Mouse (Mus musculus) E14TG2a.4 (cell line): ENCODE measurements around the gene Cnga3.

Source experiments
- H3K27me3 ChIP-seq: 2 replicates; pipeline ENCODE4 v1.6.1; 2014; ENCODE audit warnings: low read length, control low read depth; ENCODE audit not compliant: insufficient read depth
- H3K36me3 ChIP-seq: 2 replicates; pipeline ENCODE4 v1.6.1; 2014; ENCODE audit warnings: low read length, control low read depth; ENCODE audit not compliant: insufficient read depth
- H3K4me1 ChIP-seq: replicated peaks from 2 replicates; pipeline ENCODE4 v1.6.1; 2014; ENCODE audit warnings: low read depth, low read length, control low read depth
- H3K4me3 ChIP-seq: replicated peaks from 2 replicates; pipeline ENCODE4 v1.5.1; 2014; ENCODE audit warnings: mild to moderate bottlenecking, low read length
- H3K9me3 ChIP-seq: 2 replicates; pipeline ENCODE4 v1.6.1; 2014; ENCODE audit warnings: low read length, control low read depth
- CTCF ChIP-seq: conservative IDR thresholded peaks from 2 replicates; pipeline ENCODE4 v1.5.1; 2014; ENCODE audit warnings: low read length
- NANOG ChIP-seq: IDR thresholded peaks from 2 replicates; pipeline ENCODE4 v1.6.1; 2014; ENCODE audit warnings: borderline replicate concordance, low read length, mixed read lengths
- POU5F1 ChIP-seq: IDR thresholded peaks from 2 replicates; pipeline ENCODE4 v1.6.1; 2014; ENCODE audit warnings: low read length, borderline replicate concordance

Cnga3 gene

GRCm38 (mm10) chr1:37212375-37212774 is 1.9 kb upstream of the Cnga3 start:
- Histone ChIP-seq H3K9me3 (peaks cover 49% of the 10 kb centered on the region), H3K27me3 (no peaks in the 10 kb centered on the region), H3K4me3 (no peak overlapping the region), H3K36me3 (no peaks in the 10 kb centered on the region), H3K4me1 (peaks cover 19% of the 10 kb centered on the region)
- TF ChIP-seq NANOG (peak; percentile 38; the same call in 1 of the 2 replicates), CTCF (no peak)

DNA sequence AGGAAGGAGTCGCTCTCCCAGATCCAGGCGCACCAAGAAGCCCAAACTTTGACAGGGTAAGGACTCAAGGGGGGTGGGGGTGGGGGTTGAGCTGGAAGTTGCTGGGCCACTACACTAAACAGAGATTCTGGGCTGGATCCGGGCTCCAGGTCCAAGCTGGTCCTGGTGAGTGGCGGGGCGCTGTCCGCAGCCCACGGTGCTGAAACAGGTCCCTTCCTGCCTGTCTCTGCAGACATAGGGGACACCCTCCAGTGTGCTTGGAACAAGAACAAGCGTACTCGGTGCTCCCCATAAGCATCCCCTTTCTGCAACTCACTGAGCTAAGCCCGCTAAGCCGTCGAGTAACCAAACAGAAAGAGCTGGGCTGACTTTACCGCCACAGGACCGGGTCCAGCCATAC is 4.2 kb downstream of the Cnga3 start:
- no peak for TF ChIP-seq CTCF
- no peak for TF ChIP-seq NANOG
- no peak for TF ChIP-seq POU5F1
- Histone ChIP-seq H3K4me1 (peaks cover 8% of the 10 kb centered on the region), H3K9me3 (peaks cover 4% of the 10 kb centered on the region; the same call in 1 of the 2 replicates), H3K4me3 (0 out of 2 replicates have a peak overlapping the region, but pooled peaks have one; percentile 23), H3K27me3 (no peaks in the 10 kb centered on the region; the same call in 1 of the 2 replicates), H3K36me3 (no peaks in the 10 kb centered on the region)

GRCm38 (mm10) chr1:37219593-37219992 is 5.4 kb downstream of the Cnga3 start:
- no peaks in the 10 kb centered on the region for H3K36me3 ChIP-seq
- H3K9me3 ChIP-seq, result peaks cover 8% of the 10 kb centered on the region; the same call in 1 of the 2 replicates
- H3K27me3 ChIP-seq, result no peaks in the 10 kb centered on the region; the same call in 1 of the 2 replicates
- TF ChIP-seq NANOG, result no peak
- no peak for TF ChIP-seq POU5F1
- TF ChIP-seq CTCF, result no peak
- no peak overlapping the region for H3K4me3 ChIP-seq
- H3K4me1 ChIP-seq, result no peaks in the 10 kb centered on the region; the same call in 1 of the 2 replicates

DNA sequence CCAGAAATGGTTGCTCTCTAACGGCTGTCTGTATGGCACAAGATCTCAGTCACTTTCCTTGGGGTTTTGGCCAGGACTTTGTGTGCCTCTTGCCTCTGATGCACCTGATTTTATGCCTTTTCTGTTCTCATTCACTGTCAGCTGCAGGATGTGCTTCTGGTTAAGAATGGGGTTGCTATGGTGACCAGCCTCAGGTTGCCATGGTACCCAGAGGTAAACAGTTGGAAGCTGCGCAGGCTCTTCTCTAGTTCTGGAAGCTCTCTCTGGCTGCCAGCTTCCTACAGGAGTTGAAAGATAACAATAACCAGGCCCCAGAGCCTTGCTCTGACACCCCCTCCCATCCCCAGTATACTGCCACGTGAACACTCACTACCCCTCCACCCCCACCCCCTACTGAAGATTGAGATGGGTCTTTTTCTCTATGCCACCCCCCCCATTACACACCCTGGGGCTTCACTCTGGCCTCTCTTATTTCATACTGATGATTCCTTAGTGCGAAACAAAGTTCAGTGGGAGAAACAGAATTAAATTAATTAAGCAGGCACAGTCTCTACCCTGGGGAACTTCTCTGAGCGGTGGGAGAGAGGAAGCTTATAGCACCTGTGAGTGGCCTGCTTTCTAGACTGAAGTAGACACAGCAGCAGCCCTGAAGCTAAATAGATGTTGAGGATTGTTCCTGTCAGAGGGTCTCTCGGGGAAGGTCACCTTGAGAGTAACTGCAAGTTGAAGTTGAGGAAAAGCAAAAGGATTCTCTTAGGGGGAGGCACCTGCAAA is 6.1 kb downstream of the Cnga3 start:
- Histone ChIP-seq H3K9me3 (peaks cover 8% of the 10 kb centered on the region; the same call in 1 of the 2 replicates), H3K4me1 (no peaks in the 10 kb centered on the region; the same call in 1 of the 2 replicates), H3K4me3 (no peak overlapping the region), H3K36me3 (no peaks in the 10 kb centered on the region), H3K27me3 (no peaks in the 10 kb centered on the region; the same call in 1 of the 2 replicates)
- TF ChIP-seq NANOG (no peak), POU5F1 (no peak), CTCF (no peak)

- TF ChIP-seq POU5F1 (no peak), CTCF (no peak), NANOG (no peak)
- Histone ChIP-seq H3K27me3 (no peaks in the 10 kb centered on the region; the same call in 1 of the 2 replicates), H3K4me3 (no peak overlapping the region), H3K36me3 (no peaks in the 10 kb centered on the region), H3K4me1 (no peaks in the 10 kb centered on the region; the same call in 1 of the 2 replicates), H3K9me3 (peaks cover 8% of the 10 kb centered on the region; the same call in 1 of the 2 replicates)
Measured at GRCm38 (mm10) chr1:37222002-37222401, 7.8 kb downstream of the Cnga3 start.

DNA sequence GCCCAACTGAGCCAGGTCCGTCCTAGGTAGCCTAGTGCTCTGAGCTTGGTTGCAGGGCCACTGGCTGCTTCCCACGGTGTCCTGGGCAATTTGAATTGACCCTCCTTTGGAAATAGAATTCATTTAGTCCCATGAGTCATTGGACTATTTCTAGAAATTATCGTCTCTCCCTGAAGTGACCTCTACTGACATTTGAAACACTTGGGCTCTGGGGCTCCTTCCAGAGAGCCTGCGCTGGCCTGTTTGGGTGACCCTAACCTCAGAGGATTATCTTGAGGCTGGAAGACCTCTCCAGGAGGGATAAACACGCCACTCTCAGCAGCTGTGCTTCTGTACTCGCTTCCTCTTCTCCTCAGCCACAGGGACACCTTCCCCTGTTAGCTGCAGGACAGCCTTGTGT is 16.2 kb downstream of the Cnga3 start:
- Histone ChIP-seq H3K9me3 (peaks cover 13% of the 10 kb centered on the region), H3K4me3 (no peak overlapping the region), H3K4me1 (peaks cover 5% of the 10 kb centered on the region; the same call in 1 of the 2 replicates), H3K27me3 (no peaks in the 10 kb centered on the region), H3K36me3 (no peaks in the 10 kb centered on the region)
- TF ChIP-seq CTCF (no peak), POU5F1 (no peak)

DNA sequence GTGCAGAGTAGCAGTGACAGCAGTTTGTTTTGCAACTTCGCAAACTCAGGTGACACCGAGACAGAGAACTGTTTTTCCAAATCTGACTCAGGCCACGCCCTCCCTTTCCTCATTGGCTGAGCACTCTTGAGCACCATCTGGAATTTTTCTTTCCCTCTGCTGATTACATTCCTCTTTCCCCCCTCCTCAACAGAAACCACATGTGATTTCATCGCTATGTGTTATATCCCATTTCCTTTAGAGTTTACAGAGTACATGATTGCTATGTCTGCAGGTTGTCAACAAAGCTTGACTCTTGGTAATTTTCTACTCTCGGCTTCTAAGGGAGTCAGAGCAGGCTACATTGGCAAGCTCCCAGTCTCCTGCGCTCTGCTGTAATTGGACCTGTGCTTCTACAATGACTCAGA is 17.1 kb downstream of the Cnga3 start:
- H3K36me3 ChIP-seq, result no peaks in the 10 kb centered on the region
- peaks cover 13% of the 10 kb centered on the region for H3K9me3 ChIP-seq
- H3K4me1 ChIP-seq, result peaks cover 5% of the 10 kb centered on the region; the same call in 1 of the 2 replicates
- TF ChIP-seq NANOG (no peak), POU5F1 (no peak), CTCF (no peak)
- no peaks in the 10 kb centered on the region for H3K27me3 ChIP-seq
- H3K4me3 ChIP-seq, result no peak overlapping the region

- no peak overlapping the region for H3K4me3 ChIP-seq
- TF ChIP-seq NANOG, result no peak
- no peak for TF ChIP-seq CTCF
- TF ChIP-seq POU5F1, result no peak
- H3K27me3 ChIP-seq, result no peaks in the 10 kb centered on the region; the same call in 1 of the 2 replicates
- no peaks in the 10 kb centered on the region for H3K36me3 ChIP-seq
- H3K9me3 ChIP-seq, result peaks cover 10% of the 10 kb centered on the region
- H3K4me1 ChIP-seq, result peaks cover 12% of the 10 kb centered on the region; the same call in 1 of the 2 replicates
Measured at GRCm38 (mm10) chr1:37239045-37239635, 24.9 kb downstream of the Cnga3 start.
